Comparison of ENCODE assay signal across 22 mouse cellular contexts in the genomic region with DNA sequence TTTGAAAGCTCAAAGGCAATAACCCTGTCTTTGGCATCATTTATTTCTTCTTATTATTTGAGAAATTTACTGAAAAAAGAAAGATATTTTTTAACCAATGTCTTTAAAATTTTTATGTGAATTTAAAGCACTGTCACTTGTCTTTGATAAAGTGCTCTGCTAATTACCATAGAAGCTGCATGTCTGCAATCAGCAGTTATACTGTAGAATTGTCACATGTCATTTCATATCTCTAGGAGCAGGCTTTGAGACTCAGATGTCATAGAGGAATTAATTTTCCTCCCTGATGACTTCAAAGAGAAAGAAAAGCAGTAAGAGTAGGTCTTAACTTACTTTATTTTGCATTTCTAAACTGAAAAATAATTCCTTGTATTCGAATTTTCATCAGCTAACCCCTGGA.
DNase-seq lines count a peak whose midpoint lies in the region; ATAC-seq and TF ChIP-seq lines count a peak whose summit lies in the region.
"Had no signal": no experiment of that assay in that cellular context is flagged by ENCODE, and none has a peak within 500 bp of the region (broad histone marks: within the 10 kb centered on the region; RNA-seq: fewer than 3 reads in every experiment).

No protein-coding gene starts in this region.

- no peak overlapping the region for H3K4me3 ChIP-seq in forebrain, embryonic 14.5 days (ENCODE audit: low read depth, low read length)
- H3K4me3 ChIP-seq in forebrain, embryonic 11.5 days (ENCODE audit: low read depth, low read length) = no peak overlapping the region
- no peak overlapping the region for H3K4me3 ChIP-seq in forebrain, postnatal 0 days (ENCODE audit: low read depth, low read length)
- H3K4me3 ChIP-seq in forebrain, embryonic 13.5 days = no peak overlapping the region
- H3K4me3 ChIP-seq: embryonic facial prominence, embryonic 10.5 days; embryonic facial prominence, embryonic 12.5 days; forebrain, embryonic 15.5 days had no signal

- H3K27me3 ChIP-seq in forebrain, embryonic 14.5 days (replicated peaks; ENCODE audit: control insufficient read depth, insufficient read depth, low read length) = no peaks in the 10 kb centered on the region
- H3K27me3 ChIP-seq in forebrain, embryonic 11.5 days (ENCODE audit: control insufficient read depth, insufficient read depth, low read length) = no peaks in the 10 kb centered on the region
- H3K27me3 ChIP-seq in forebrain, postnatal 0 days (ENCODE audit: insufficient read depth, low read length) = no peaks in the 10 kb centered on the region
- H3K27me3 ChIP-seq in forebrain, embryonic 13.5 days = no peaks in the 10 kb centered on the region
- H3K27me3 ChIP-seq: CH12.LX; embryonic facial prominence, embryonic 12.5 days; forebrain, embryonic 15.5 days; Patski had no signal

- ATAC-seq in forebrain, embryonic 14.5 days = no peak
- ATAC-seq in forebrain, embryonic 11.5 days (replicated peaks; ENCODE audit: low FRiP score) = no peak
- ATAC-seq in forebrain, postnatal 0 days = peak; percentile 69; the same call in 1 of the 2 replicates
- no peak for ATAC-seq in forebrain, embryonic 13.5 days
- ATAC-seq: activated CD4-positive, CD25-positive, alpha-beta regulatory T cell, adult 4 months; CD4-positive, CD25-positive, alpha-beta regulatory T cell, adult 4 months; forebrain, embryonic 15.5 days; Patski had no signal

- H3K27ac ChIP-seq in forebrain, embryonic 14.5 days (ENCODE audit: low read depth, low read length) = no peak overlapping the region
- no peak overlapping the region for H3K27ac ChIP-seq in forebrain, embryonic 11.5 days (ENCODE audit: low read depth, low read length)
- H3K27ac ChIP-seq in forebrain, postnatal 0 days (ENCODE audit: low read depth, low read length) = no peak overlapping the region
- no peak overlapping the region for H3K27ac ChIP-seq in forebrain, embryonic 13.5 days
- H3K27ac ChIP-seq: embryonic facial prominence, embryonic 10.5 days; embryonic facial prominence, embryonic 12.5 days; forebrain, embryonic 15.5 days had no signal

- 53% methylated on average over 1 of the region's 1 CpGs for WGBS in forebrain, embryonic 14.5 days
- 51% methylated on average over 1 of the region's 1 CpGs for WGBS in forebrain, embryonic 11.5 days
- 56% methylated on average over 1 of the region's 1 CpGs for WGBS in forebrain, postnatal 0 days
- 52% methylated on average over 1 of the region's 1 CpGs for WGBS in forebrain, embryonic 13.5 days

- no peak for TF ChIP-seq CTCF in forebrain, postnatal 0 days (IDR thresholded peaks at IDR 0.05; ENCODE audit: low read depth)

- no peak overlapping the region for H3K4me2 ChIP-seq in forebrain, embryonic 14.5 days (ENCODE audit: low read length)
- no peak overlapping the region for H3K4me2 ChIP-seq in forebrain, embryonic 11.5 days (ENCODE audit: low read depth, low read length, severe bottlenecking)
- H3K4me2 ChIP-seq in forebrain, postnatal 0 days (ENCODE audit: low read depth) = no peak overlapping the region
- H3K4me2 ChIP-seq in forebrain, embryonic 13.5 days = no peak overlapping the region
- H3K4me2 ChIP-seq: embryonic facial prominence, embryonic 12.5 days; forebrain, embryonic 15.5 days had no signal

- peak; percentile 5 for DNase-seq in forebrain, embryonic 14.5 days (ENCODE audit: low spot score)
- no peak for DNase-seq in forebrain, embryonic 11.5 days (ENCODE audit: low spot score)
- DNase-seq in forebrain, postnatal 0 days = peak; percentile 5
- no peak for DNase-seq in right cerebral cortex, postnatal 10 days (ENCODE audit: low spot score in 2 of 2)
- DNase-seq: adrenal gland, adult 8-10 months; adrenal gland, postnatal 14 days; adrenal gland, postnatal 36 days; B cell, adult 2 months; cerebellum, adult 11-12 months; cerebellum, adult 2 months; cerebellum, adult 9-10 months; cerebellum, postnatal 10 days; cerebellum, postnatal 25 days had no signal

- no peak overlapping the region for H3K9ac ChIP-seq in forebrain, embryonic 14.5 days (ENCODE audit: low read length)
- no peak overlapping the region for H3K9ac ChIP-seq in forebrain, embryonic 11.5 days (ENCODE audit: low read length)
- H3K9ac ChIP-seq in forebrain, postnatal 0 days = no peak overlapping the region
- H3K9ac ChIP-seq in forebrain, embryonic 13.5 days = no peak overlapping the region
- H3K9ac ChIP-seq: embryonic facial prominence, embryonic 12.5 days; forebrain, embryonic 15.5 days had no signal

- no peaks in the 10 kb centered on the region for H3K4me1 ChIP-seq in forebrain, embryonic 14.5 days (ENCODE audit: control insufficient read depth, insufficient read depth, low read length)
- H3K4me1 ChIP-seq in forebrain, embryonic 11.5 days (replicated peaks; ENCODE audit: control insufficient read depth, insufficient read depth, low read length) = no peaks in the 10 kb centered on the region
- no peaks in the 10 kb centered on the region for H3K4me1 ChIP-seq in forebrain, postnatal 0 days (ENCODE audit: insufficient read depth)
- H3K4me1 ChIP-seq in forebrain, embryonic 13.5 days = no peaks in the 10 kb centered on the region
- H3K4me1 ChIP-seq: embryonic facial prominence, embryonic 10.5 days; embryonic facial prominence, embryonic 12.5 days; forebrain, embryonic 15.5 days had no signal

- H3K36me3 ChIP-seq in forebrain, embryonic 14.5 days (ENCODE audit: control insufficient read depth, insufficient read depth, low read length) = no peaks in the 10 kb centered on the region
- no peaks in the 10 kb centered on the region for H3K36me3 ChIP-seq in forebrain, embryonic 11.5 days (ENCODE audit: control insufficient read depth, insufficient read depth, low read length)
- no peaks in the 10 kb centered on the region for H3K36me3 ChIP-seq in forebrain, postnatal 0 days (ENCODE audit: insufficient read depth)
- H3K36me3 ChIP-seq in forebrain, embryonic 13.5 days (ENCODE audit: poor library complexity, severe bottlenecking) = no peaks in the 10 kb centered on the region
- H3K36me3 ChIP-seq: embryonic facial prominence, embryonic 10.5 days; embryonic facial prominence, embryonic 12.5 days; forebrain, embryonic 15.5 days; G1E had no signal

- no peaks in the 10 kb centered on the region for H3K9me3 ChIP-seq in forebrain, embryonic 14.5 days (replicated peaks; ENCODE audit: control insufficient read depth, low read length)
- no peaks in the 10 kb centered on the region for H3K9me3 ChIP-seq in forebrain, embryonic 11.5 days (ENCODE audit: control insufficient read depth, low read length)
- H3K9me3 ChIP-seq in forebrain, postnatal 0 days (ENCODE audit: low read length) = no peaks in the 10 kb centered on the region
- no peaks in the 10 kb centered on the region for H3K9me3 ChIP-seq in forebrain, embryonic 13.5 days (replicated peaks)
- H3K9me3 ChIP-seq: embryonic facial prominence, embryonic 10.5 days; embryonic facial prominence, embryonic 12.5 days; forebrain, embryonic 15.5 days had no signal

Comparison
In these comparisons a context has a peak if more than half of its experiments do, and no peak if none do; other contexts are left out.
1. DNase-seq: peak in forebrain, embryonic 14.5 days (single experiment) and forebrain, postnatal 0 days (single experiment); none in forebrain, embryonic 11.5 days (single experiment) and right cerebral cortex, postnatal 10 days (0 of 2).